Mouse (Mus musculus) adrenal gland, postnatal 10 days (tissue): Measurements from ENCODE around the gene Ccdc106. TPM values are rescaled to one million over a fixed set of nuclear protein-coding genes. Genes with fewer than 3 reads are reported as not detected.

ENCODE experiments used
- DNase-seq: peaks from one replicate; pipeline ENCODE4 v3.0.0; 2021; ENCODE audit warnings: mixed read lengths
- total RNA-seq, 2 experiments: library from RNA; stranded (reverse); gene quantifications; 2 replicates each; pipeline ENCODE4 v1.2.3; 2021

The Ccdc106 gene
- total RNA-seq, 2 experiments from 2014 or later: 2.1 to 2.6 TPM

DNA sequence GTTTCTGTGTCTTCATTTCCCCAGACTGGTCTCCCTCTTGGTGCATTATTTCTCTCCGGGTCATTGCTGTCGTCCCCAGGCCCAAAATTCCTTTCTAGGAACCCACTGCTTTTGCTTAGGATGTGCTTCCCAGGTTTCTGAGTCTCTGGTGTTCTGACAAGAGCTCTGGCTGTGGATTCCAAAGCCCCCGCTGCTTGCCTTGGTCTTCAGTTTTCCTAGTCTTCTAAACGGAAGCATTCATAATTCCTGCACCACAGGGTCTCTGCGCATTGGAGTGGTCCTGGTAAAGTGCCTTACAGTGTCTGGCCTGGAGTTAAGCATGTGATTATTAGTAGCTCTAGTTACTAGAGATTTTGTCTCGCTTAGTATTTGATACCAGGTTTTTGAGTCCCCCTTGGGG, 60.5 kb downstream of the Ccdc106 start:
- no peak for DNase-seq

DNA sequence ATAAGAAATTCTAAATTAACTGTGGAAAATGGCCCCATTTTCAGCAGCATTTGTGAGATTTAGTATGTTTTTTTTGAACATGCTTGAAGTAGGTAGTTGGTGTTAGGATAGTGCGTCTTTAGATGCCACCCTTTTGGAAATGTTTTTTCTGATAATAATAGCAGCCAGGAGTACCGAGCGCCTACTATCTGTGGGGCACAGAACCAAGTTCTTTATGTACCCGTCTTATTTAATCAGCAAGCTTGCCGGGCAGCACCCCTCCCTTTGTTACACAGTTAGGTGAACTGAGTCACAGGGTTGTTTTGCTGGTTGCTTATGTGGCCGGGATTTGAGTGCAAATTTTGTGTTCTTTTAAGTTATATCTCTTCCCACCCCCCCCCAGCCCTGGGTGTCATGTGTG, 60.9 kb downstream of the Ccdc106 start:
- DNase-seq: no peak

GRCm38 (mm10) chr7:5081939-5082338, 61.6 kb downstream of the Ccdc106 start:
- no peak for DNase-seq

DNA sequence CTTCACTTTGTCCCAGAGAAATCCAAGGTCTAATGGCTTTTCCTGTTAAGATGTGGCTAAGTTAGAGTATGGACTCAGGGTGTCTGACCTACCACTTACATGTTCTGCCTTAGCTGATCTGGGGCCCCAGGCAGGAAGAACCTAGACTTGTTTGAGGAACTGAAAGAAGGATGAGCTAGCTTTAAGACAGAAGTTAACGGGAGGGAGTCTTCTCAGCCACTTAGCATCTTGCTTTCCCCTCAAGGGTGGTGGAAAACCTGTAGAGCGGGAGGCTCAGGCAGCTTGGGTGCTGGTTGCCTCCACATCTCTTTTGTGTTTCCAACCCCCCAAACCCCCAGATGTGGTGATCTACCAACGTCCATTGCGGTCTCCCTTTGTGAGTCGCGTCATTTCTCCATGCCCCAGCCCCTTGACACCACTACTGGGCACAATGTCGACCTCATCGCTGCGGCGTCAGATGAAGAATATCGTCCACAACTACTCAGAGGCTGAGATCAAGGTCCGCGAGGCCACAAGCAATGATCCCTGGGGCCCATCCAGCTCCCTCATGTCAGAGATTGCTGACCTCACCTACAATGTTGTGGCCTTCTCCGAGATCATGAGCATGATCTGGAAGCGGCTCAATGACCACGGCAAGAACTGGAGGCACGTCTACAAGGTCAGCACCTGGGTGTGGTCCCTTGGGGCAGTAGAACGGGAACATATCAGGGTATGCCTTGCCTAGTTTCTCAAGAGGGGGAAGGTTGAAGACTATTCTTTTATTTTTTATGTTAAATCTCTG, 63.2 kb downstream of the Ccdc106 start:
- DNase-seq: no peak

DNA sequence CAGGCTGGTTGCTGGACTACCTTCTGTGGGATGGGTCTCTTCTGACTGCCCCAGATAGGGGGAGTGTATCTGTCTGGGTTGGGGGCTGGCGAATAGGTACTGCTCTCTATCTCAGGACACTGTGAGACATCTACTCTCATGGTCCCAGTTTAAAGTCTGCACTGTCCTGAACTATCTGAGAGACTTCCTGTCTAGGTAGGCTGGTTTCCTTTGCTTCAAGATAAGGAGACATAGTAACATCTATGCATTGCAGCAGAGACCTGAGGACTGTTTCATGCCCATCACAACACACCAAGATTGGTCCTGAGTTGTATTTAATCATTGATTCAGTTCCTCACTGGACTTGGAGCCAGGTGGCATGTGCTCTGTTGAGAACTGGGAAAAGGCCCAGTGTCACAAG, 65.2 kb downstream of the Ccdc106 start:
- no peak for DNase-seq

GRCm38 (mm10) chr7:5086921-5087440, 66.6 kb downstream of the Ccdc106 start:
- DNase-seq: peak; percentile 20

DNA sequence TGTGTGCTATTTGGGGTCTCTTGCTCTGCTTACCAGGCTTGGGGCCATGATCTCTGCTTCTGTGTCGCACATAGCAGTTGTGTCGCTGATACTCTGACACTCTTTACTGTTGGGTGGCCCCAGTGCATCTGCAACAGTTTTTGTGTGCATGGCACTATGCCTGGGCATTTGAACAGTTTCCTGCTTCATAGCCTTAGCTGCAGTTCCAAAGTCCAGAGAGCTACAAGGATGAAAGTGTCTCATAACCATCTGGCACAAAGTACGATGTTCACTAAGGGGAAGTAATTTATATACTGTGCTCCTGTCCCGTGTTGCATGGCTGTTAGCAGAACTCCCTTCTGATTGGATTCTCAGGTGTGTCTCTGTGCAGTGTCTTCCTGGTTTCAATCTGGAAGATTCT, 67.5 kb downstream of the Ccdc106 start:
- no peak for DNase-seq

- no peak for DNase-seq
These were observed 69.5 kb downstream of the Ccdc106 start for GRCm38 (mm10) chr7:5089853-5090252.

DNA sequence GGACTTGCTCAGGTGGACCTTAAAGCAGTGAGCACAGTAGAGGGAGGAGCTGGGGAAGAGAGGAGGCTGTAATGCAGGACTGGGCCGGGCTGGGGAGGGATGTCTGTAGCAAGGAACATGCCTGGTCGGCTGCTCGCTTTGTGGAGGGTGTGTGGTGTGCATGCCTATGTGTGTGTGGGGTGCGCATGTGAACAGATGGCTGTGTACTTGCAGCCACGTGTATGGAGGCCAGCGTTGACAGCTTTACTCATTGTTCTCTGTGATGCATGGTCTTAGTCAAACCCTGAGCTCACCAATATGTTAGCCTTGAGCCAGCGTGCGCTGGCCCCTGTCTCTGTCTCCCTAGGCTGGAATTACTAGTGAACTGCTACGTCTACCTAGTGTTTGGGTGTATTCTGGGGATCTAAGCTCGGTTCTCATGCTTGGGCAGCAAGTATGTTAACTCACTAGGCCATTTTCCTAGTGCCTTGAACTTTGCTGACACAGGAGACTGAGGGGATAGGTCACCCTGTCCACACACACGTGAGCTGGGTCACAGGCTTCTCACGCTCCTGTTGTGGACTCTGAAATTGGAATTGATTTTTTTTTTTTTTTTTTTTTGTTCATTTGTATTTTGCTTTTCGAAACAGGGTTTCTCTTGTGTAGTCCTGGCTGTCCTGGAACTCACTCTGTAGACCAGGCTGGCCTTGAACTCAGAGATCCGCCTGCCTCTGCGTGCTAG, 70.8 kb downstream of the Ccdc106 start:
- DNase-seq: no peak

GRCm38 (mm10) chr7:5092381-5092780, 72.0 kb downstream of the Ccdc106 start:
- no peak for DNase-seq

DNA sequence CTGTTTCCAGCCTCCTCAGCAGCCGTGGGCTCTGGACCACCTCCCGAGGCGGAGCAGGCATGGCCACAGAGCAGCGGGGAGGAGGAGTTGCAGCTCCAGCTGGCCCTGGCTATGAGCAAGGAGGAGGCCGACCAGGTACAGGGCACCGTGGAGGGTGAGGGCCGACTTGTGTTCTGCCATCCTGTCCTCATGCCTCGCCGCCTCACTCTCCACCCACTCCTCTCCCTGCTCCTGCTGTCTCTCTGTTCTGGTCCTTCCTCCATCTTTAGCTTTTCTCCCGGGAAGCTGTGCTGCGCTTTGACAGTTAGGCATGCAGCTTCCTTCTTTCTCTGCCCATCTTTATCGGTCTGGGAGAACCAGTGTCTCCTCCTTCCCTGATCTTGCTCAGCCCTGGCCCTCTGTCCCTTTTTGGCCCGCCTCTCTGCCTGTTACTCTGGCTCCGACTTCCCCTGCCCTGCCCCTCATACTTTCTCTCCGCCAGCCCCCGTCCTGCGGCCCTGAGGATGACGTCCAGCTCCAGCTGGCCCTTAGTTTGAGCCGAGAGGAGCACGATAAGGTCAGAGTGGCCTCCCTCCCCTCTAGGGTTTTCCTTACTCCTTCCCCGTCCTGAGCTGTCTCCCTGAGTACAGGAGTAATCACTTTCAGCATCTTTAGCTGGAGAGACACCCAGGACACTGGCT, 72.6 kb downstream of the Ccdc106 start:
- DNase-seq: no peak

DNA sequence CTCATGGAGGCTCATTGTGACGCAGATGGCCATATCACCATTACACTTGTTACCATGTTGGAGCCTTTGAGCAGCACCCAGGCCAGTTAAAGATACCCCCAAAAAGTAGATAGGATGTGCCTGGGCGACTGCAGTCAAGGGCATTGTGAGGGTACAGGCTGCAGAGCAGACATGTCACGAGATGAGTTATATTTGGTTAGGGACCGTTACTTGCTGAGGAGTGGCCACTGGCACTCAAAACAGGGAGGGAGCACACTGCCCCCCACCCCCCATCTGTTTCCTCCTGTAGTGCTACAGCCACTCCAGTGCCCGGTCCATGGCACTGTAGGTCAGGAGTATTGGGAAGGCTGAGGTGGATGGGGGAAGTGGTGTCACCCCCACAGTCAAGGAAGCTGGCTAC, 78.4 kb downstream of the Ccdc106 start:
- DNase-seq: no peak

DNA sequence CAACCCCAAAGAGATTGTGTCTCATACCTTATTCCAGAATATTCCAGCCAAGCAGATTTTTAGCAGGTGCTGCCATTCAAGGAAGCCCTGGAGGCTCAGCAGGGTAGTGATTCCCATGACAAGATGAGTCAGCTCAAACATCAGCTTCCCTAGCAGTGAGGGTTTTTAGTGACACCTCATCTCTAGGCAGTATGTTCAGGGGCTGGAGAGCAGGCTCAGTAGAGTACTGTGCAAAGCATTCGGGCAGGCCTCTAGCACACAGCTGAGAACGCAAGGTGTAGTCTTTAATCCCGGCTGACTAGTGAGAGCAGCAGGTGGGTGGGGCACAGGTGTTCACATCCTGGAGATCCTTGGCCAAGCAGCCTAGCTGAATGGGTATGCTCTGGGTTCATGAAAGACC, 79.4 kb downstream of the Ccdc106 start:
- DNase-seq: no peak

DNA sequence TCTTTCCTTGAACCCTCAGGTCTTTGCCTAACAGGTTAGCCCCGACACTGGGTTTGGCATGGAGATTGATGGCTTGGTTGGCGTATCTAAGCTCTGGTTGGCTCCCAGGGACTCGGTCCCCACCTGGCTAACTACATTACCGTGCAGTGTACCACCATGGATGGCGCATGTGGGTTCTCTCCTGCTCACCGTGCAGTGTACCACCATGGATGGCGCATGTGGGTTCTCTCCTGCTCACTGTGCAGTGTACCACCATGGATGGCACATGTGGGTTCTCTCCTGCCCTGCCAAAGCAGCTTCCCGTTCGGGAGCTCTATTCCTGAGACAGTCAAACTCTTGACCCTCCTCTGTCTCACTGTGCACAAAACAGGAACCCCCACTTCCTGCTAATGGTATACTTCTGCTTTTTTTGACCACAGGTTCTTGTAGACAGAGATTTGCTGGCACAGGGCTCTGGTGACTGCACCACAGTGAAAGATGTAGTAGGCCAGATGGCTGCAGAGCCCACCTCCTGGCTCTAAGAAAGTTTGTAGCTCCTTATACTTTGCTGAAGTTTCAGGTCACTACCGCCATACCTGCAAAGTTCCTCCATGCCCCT, 80.8 kb downstream of the Ccdc106 start:
- DNase-seq: no peak

- no peak for DNase-seq
These were observed 82.2 kb downstream of the Ccdc106 start for GRCm38 (mm10) chr7:5102564-5102963.

- no peak for DNase-seq
These were observed 87.9 kb downstream of the Ccdc106 start for GRCm38 (mm10) chr7:5108272-5108671.

DNA sequence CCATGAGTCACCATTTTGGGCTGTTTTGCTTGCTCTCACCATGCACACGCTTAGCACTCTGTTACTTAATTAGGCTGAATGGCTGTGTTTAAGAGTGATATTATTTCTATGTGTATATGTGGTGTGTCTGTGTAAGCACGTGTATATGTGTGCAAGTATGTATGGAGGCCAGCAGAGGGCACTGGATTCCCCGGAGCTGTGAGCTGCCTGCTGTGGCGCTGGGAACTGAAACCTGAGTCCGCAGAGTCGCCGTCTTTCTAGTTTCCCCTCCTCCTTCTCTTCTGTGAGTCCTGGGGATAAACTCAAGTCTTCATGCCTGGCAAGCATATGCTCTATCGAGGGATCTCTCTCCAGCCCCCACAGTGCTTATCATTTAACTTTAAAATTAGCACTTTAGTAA, 88.9 kb downstream of the Ccdc106 start:
- DNase-seq: no peak

Other genes with a start within 250 kb of the Ccdc106 start
- not detected for gene Fam71e2, start 249.3 kb upstream of the Ccdc106 start, total RNA-seq
- gene Il11, start 237.7 kb upstream of the Ccdc106 start, total RNA-seq: under 1 TPM; 0.12 to 0.18 TPM
- gene Tmem190, start 237.6 kb upstream of the Ccdc106 start, total RNA-seq: not detected
- gene Tmem238, start 230.9 kb upstream of the Ccdc106 start, total RNA-seq: 10 to 100 TPM; 10.4 to 11.3 TPM
- gene Rpl28, start 227.7 kb upstream of the Ccdc106 start, total RNA-seq: 1,000 to 10,000 TPM; 1,057 to 1,113 TPM
- gene Ube2s, start 208.0 kb upstream of the Ccdc106 start, total RNA-seq: 100 to 1,000 TPM; 122 to 126 TPM
- gene Shisa7, start 175.9 kb upstream of the Ccdc106 start, total RNA-seq: 1 to 10 TPM; 1.3 to 3.1 TPM
- gene Isoc2b, start 150.3 kb upstream of the Ccdc106 start, total RNA-seq: 10 to 100 TPM in 1 of 2 experiments, 1 to 10 TPM in 1; 6.8 to 13.3 TPM
- 10 to 100 TPM; 52.8 to 56.8 TPM for gene Isoc2a, start 143.4 kb upstream of the Ccdc106 start, total RNA-seq
- gene Gm36210, start 114.0 kb upstream of the Ccdc106 start, total RNA-seq: not detected
- 10 to 100 TPM; 14.7 to 16.4 TPM for gene Zfp628, start 105.3 kb upstream of the Ccdc106 start, total RNA-seq
- 1 to 10 TPM; 5.5 to 8.5 TPM for gene Nat14, start 98.5 kb upstream of the Ccdc106 start, total RNA-seq
- gene Ssc5d, start 94.8 kb upstream of the Ccdc106 start, total RNA-seq: 1 to 10 TPM; 5.9 to 6.9 TPM
- 1 to 10 TPM; 1.6 to 3.1 TPM for gene Sbk2, start 56.1 kb upstream of the Ccdc106 start, total RNA-seq
- gene Sbk3, start 49.4 kb upstream of the Ccdc106 start, total RNA-seq: under 1 TPM; 0.24 to 0.30 TPM
- 10 to 100 TPM; 16.0 to 19.9 TPM for gene Zfp579, start 24.4 kb upstream of the Ccdc106 start, total RNA-seq
- gene Zfp524, start 6.1 kb upstream of the Ccdc106 start, total RNA-seq: 10 to 100 TPM; 12.6 to 13.2 TPM
- 10 to 100 TPM; 24.4 to 27.7 TPM for gene Fiz1, start 5.9 kb upstream of the Ccdc106 start, total RNA-seq
- not detected for gene Gm44973, start 5.1 kb upstream of the Ccdc106 start, total RNA-seq
- 10 to 100 TPM; 22.9 to 30.0 TPM for gene Zfp865, start 177 bp upstream of the Ccdc106 start, total RNA-seq
- gene 4632433K11Rik, start 13.6 kb downstream of the Ccdc106 start, total RNA-seq: not detected
- 1 to 10 TPM; 5.7 to 7.3 TPM for gene Zfp784, start 17.9 kb downstream of the Ccdc106 start, total RNA-seq
- 10 to 100 TPM; 11.4 to 13.1 TPM for gene Zfp580, start 31.0 kb downstream of the Ccdc106 start, total RNA-seq
- 100 to 1,000 TPM; 142 to 161 TPM for gene U2af2, start 41.6 kb downstream of the Ccdc106 start, total RNA-seq
- 100 to 1,000 TPM; 144 to 150 TPM for gene Epn1, start 59.7 kb downstream of the Ccdc106 start, total RNA-seq
- not detected for gene Rfpl4, start 96.4 kb downstream of the Ccdc106 start, total RNA-seq
- gene Rasl2-9, start 105.4 kb downstream of the Ccdc106 start, total RNA-seq: 1 to 10 TPM; 2.2 to 3.1 TPM
- gene Vmn1r55, start 129.1 kb downstream of the Ccdc106 start, total RNA-seq: not detected
- gene Vmn1r56, start 176.2 kb downstream of the Ccdc106 start, total RNA-seq: not detected
- not detected for gene Vmn1r57, start 197.9 kb downstream of the Ccdc106 start, total RNA-seq